Mouse (Mus musculus) left cerebral cortex, adult 11 months (tissue): ENCODE data around the gene Foxp1.

Experiments used
- DNase-seq: peaks from one replicate; pipeline ENCODE4 v3.0.0; 2022; ENCODE audit warnings: low spot score

Foxp1 gene

GRCm38 (mm10) chr6:99045845-99046788 lies 476.4 kb downstream of the Foxp1 start:
- DNase-seq: no peak

- no peak for DNase-seq
Measured at GRCm38 (mm10) chr6:99043932-99044664, 478.4 kb downstream of the Foxp1 start.

GRCm38 (mm10) chr6:99043226-99043625 lies 479.3 kb downstream of the Foxp1 start:
- no peak for DNase-seq

GRCm38 (mm10) chr6:99042175-99042954 lies 480.2 kb downstream of the Foxp1 start:
- DNase-seq: no peak

GRCm38 (mm10) chr6:99038977-99039376 lies 483.5 kb downstream of the Foxp1 start:
- no peak for DNase-seq

- DNase-seq: no peak
Measured at GRCm38 (mm10) chr6:99035459-99036375, 486.8 kb downstream of the Foxp1 start.

GRCm38 (mm10) chr6:99033062-99033461 lies 489.5 kb downstream of the Foxp1 start:
- DNase-seq: no peak

GRCm38 (mm10) chr6:99031321-99031903 lies 491.1 kb downstream of the Foxp1 start:
- no peak for DNase-seq

- DNase-seq: no peak
Measured at GRCm38 (mm10) chr6:99030251-99030650, 492.3 kb downstream of the Foxp1 start.

- DNase-seq: no peak
Measured at GRCm38 (mm10) chr6:99029438-99029837, 493.1 kb downstream of the Foxp1 start.

- no peak for DNase-seq
Measured at GRCm38 (mm10) chr6:99028989-99029305, 493.6 kb downstream of the Foxp1 start.

- DNase-seq: no peak
Measured at GRCm38 (mm10) chr6:99028161-99028988, 494.1 kb downstream of the Foxp1 start.

GRCm38 (mm10) chr6:99027542-99028160 lies 494.9 kb downstream of the Foxp1 start:
- DNase-seq: no peak

- DNase-seq: no peak
Measured at GRCm38 (mm10) chr6:99026635-99027541, 495.6 kb downstream of the Foxp1 start.

- no peak for DNase-seq
Measured at GRCm38 (mm10) chr6:99026040-99026439, 496.5 kb downstream of the Foxp1 start.

GRCm38 (mm10) chr6:99024588-99024987 lies 497.9 kb downstream of the Foxp1 start:
- no peak for DNase-seq

GRCm38 (mm10) chr6:99020570-99021444 lies 501.7 kb downstream of the Foxp1 start:
- DNase-seq: no peak
